Mouse (Mus musculus): ENCODE measurements around the gene Ispd. TPM values are rescaled to one million over a fixed set of nuclear protein-coding genes. Genes with fewer than 3 reads are reported as not detected.
"Not testable (repeated sequence)": the region's sequence is repeated elsewhere in the genome, so short reads cannot be mapped to it uniquely, and the experiment has no call there.

The Ispd gene
- not detected in 2 replicates for polyA plus RNA-seq (2012; ENCODE audit: insufficient read depth, insufficient read length, low replicate concordance, missing spikeins)

GRCm38 (mm10) chr12:36381441-36382340 lies at the start of gene Ispd, which contains the start of gene D630036H23Rik:
Gene Ispd, plus strand, starts transcription at chr12:36381450.
Gene D630036H23Rik, minus strand, starts transcription at chr12:36382181.
- Histone ChIP-seq H3K4me1 (ENCODE audit: control insufficient read depth, insufficient read depth, low read length) (0 out of 2 replicates have a peak, but pooled peaks cover 3% of the 10 kb centered on the region), H3K27ac (ENCODE audit: insufficient read depth, low read depth, low read length) (peak within 1 kb of the TSS; percentile 93), H3K4me3 (ENCODE audit: insufficient read depth, low read depth, low read length) (peak within 1 kb of the TSS; percentile 61)
- WGBS: 1% methylated on average over 64 of the region's 64 CpGs
- no peak for TF ChIP-seq CTCF (IDR thresholded peaks at IDR 0.05; ENCODE audit: insufficient read depth, low read depth, low read length)
- peak; percentile 77 for TF ChIP-seq POLR2A (IDR thresholded peaks at IDR 0.05; ENCODE audit: insufficient read depth, low read depth, low read length)

DNA sequence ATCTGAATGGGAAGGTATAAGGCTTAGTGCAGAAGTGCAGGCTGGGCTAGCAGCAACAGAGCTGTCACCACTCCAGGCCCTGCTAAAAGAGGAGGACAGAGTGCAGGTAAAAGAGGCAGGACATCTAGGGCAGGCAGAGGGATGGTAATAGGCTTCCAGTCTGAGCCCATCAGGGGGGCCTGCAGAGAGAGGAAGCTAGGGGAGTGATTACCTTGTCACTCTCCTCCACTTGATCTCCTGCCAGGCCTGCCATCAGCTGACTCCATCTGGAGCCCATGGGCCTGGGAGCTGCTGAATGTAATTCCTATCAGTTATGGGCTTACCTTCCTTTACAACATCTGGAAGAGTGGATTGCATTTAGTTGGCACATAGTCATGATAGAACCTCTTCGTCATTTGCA lies 48.6 kb upstream of the Ispd start:
- Histone ChIP-seq H3K4me1 (ENCODE audit: control insufficient read depth, insufficient read depth, low read length) (no peaks in the 10 kb centered on the region), H3K4me3 (ENCODE audit: insufficient read depth, low read depth, low read length) (no peak overlapping the region), H3K27ac (ENCODE audit: insufficient read depth, low read depth, low read length) (no peak overlapping the region)
- TF ChIP-seq CTCF (IDR thresholded peaks at IDR 0.05; ENCODE audit: insufficient read depth, low read depth, low read length): no peak
- no peak for TF ChIP-seq POLR2A (IDR thresholded peaks at IDR 0.05; ENCODE audit: insufficient read depth, low read depth, low read length)
- 92% methylated on average over 1 of the region's 1 CpGs for WGBS

DNA sequence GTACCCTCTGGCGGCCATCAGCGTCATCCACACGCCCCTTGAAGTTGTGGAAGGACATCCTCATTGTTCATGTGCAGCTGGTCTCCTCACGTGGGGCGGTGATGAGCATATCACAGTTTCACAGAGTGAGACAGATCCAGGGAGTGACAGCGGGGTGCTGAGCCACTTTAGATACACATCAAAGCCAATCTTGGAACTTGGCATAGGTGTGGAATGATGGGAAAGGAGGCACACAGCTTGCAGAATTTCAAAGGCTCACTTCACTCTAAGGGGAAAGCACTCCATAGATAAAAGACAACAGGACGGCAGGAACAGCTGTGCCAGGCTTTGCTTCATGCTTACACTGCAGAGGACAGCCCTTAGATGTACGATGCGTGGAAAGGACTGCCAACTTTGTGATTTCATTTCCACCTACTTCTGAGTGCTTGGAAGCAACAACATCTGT lies 47.4 kb upstream of the Ispd start:
- H3K27ac ChIP-seq (ENCODE audit: insufficient read depth, low read depth, low read length): no peak overlapping the region
- no peaks in the 10 kb centered on the region for H3K4me1 ChIP-seq (ENCODE audit: control insufficient read depth, insufficient read depth, low read length)
- no peak for TF ChIP-seq POLR2A (IDR thresholded peaks at IDR 0.05; ENCODE audit: insufficient read depth, low read depth, low read length)
- TF ChIP-seq CTCF (IDR thresholded peaks at IDR 0.05; ENCODE audit: insufficient read depth, low read depth, low read length): no peak
- 61% methylated on average over 9 of the region's 9 CpGs for WGBS
- no peak overlapping the region for H3K4me3 ChIP-seq (ENCODE audit: insufficient read depth, low read depth, low read length)

DNA sequence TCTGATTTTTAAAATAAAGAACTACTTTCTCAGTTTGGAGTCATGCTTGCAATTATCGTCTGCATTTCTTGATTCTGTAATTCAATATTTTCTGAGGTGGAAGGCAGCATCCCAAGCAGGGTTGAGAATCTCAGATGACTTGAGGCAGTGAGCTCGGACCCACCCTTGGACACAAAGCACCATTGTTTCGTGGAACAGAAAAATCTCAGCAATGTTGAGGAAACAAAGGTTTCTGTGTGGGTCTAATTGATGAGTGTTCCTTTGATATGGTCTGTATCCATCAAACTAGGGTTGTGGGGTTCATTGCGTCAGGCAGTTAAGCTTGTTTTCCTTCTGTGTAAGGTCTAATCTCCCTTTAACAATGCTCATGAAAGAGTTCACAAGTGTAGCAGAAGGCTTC lies 37.1 kb upstream of the Ispd start:
- H3K4me1 ChIP-seq (ENCODE audit: control insufficient read depth, insufficient read depth, low read length): no peaks in the 10 kb centered on the region
- TF ChIP-seq POLR2A (IDR thresholded peaks at IDR 0.05; ENCODE audit: insufficient read depth, low read depth, low read length) (no peak), CTCF (IDR thresholded peaks at IDR 0.05; ENCODE audit: insufficient read depth, low read depth, low read length) (no peak)
- H3K27ac ChIP-seq (ENCODE audit: insufficient read depth, low read depth, low read length): no peak overlapping the region
- 73% methylated on average over 4 of the region's 4 CpGs for WGBS
- H3K4me3 ChIP-seq (ENCODE audit: insufficient read depth, low read depth, low read length): no peak overlapping the region

- H3K4me1 ChIP-seq (ENCODE audit: control insufficient read depth, insufficient read depth, low read length): no peaks in the 10 kb centered on the region
- no peak overlapping the region for H3K4me3 ChIP-seq (ENCODE audit: insufficient read depth, low read depth, low read length)
- TF ChIP-seq CTCF (IDR thresholded peaks at IDR 0.05; ENCODE audit: insufficient read depth, low read depth, low read length) (no peak), POLR2A (IDR thresholded peaks at IDR 0.05; ENCODE audit: insufficient read depth, low read depth, low read length) (no peak)
- WGBS: 91% methylated on average over 3 of the region's 3 CpGs
- H3K27ac ChIP-seq (ENCODE audit: insufficient read depth, low read depth, low read length): no peak overlapping the region
Measured at GRCm38 (mm10) chr12:36360064-36360463, 21.2 kb upstream of the Ispd start.

DNA sequence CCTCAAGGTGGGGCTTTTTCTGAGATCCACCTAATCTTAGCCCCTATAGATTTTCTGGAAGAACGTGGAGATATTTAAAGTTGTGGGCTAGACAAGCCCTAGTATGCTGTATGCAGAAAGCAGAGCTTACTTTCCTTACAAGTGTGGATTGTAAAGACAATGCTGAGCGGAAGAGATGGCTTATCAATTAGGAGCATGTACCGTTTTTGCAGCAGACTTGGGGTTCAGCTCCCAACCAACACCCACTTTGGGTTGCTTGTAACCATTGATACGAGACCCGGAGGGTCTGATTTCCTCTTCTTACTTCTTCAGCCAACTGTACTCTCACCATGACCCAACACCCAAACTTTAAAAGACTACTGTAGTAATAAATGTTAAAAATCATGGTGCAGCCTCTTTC lies 20.6 kb upstream of the Ispd start:
- WGBS: 92% methylated on average over 5 of the region's 5 CpGs
- no peak for TF ChIP-seq POLR2A (IDR thresholded peaks at IDR 0.05; ENCODE audit: insufficient read depth, low read depth, low read length)
- no peak for TF ChIP-seq CTCF (IDR thresholded peaks at IDR 0.05; ENCODE audit: insufficient read depth, low read depth, low read length)
- no peaks in the 10 kb centered on the region for H3K4me1 ChIP-seq (ENCODE audit: control insufficient read depth, insufficient read depth, low read length)
- H3K27ac ChIP-seq (ENCODE audit: insufficient read depth, low read depth, low read length): no peak overlapping the region
- H3K4me3 ChIP-seq (ENCODE audit: insufficient read depth, low read depth, low read length): no peak overlapping the region

- no peak overlapping the region for H3K27ac ChIP-seq (ENCODE audit: insufficient read depth, low read depth, low read length)
- TF ChIP-seq CTCF (IDR thresholded peaks at IDR 0.05; ENCODE audit: insufficient read depth, low read depth, low read length) (no peak), POLR2A (IDR thresholded peaks at IDR 0.05; ENCODE audit: insufficient read depth, low read depth, low read length) (no peak)
- 94% methylated on average over 4 of the region's 4 CpGs for WGBS
- no peak overlapping the region for H3K4me3 ChIP-seq (ENCODE audit: insufficient read depth, low read depth, low read length)
- H3K4me1 ChIP-seq (ENCODE audit: control insufficient read depth, insufficient read depth, low read length): no peaks in the 10 kb centered on the region
Measured at GRCm38 (mm10) chr12:36364013-36364412, 17.2 kb upstream of the Ispd start.

GRCm38 (mm10) chr12:36373237-36373998 lies 7.8 kb upstream of the Ispd start:
- no peak overlapping the region for H3K27ac ChIP-seq (ENCODE audit: insufficient read depth, low read depth, low read length)
- WGBS: 47% methylated on average over 4 of the region's 4 CpGs
- H3K4me3 ChIP-seq (ENCODE audit: insufficient read depth, low read depth, low read length): no peak overlapping the region
- TF ChIP-seq CTCF (IDR thresholded peaks at IDR 0.05; ENCODE audit: insufficient read depth, low read depth, low read length) (no peak), POLR2A (IDR thresholded peaks at IDR 0.05; ENCODE audit: insufficient read depth, low read depth, low read length) (no peak)
- no peaks in the 10 kb centered on the region for H3K4me1 ChIP-seq (ENCODE audit: control insufficient read depth, insufficient read depth, low read length)

- not testable (repeated sequence) for H3K4me3 ChIP-seq (ENCODE audit: insufficient read depth, low read depth, low read length)
- 95% methylated on average over 3 of the region's 4 CpGs for WGBS
Measured at GRCm38 (mm10) chr12:36376391-36376790, 4.9 kb upstream of the Ispd start.

More at GRCm38 (mm10) chr12:36376391-36376790, 4.9 kb upstream of the Ispd start:
- not testable (repeated sequence) for H3K27ac ChIP-seq (ENCODE audit: insufficient read depth, low read depth, low read length); H3K4me1 ChIP-seq (ENCODE audit: control insufficient read depth, insufficient read depth, low read length)

Data from olfactory bulb, adult 2 months (tissue).